Mouse (Mus musculus): ENCODE data around the gene Tmem72. TPM values are rescaled to one million over a fixed set of nuclear protein-coding genes. Genes with fewer than 3 reads are reported as not detected.

Tmem72 gene
- total RNA-seq, 2 experiments from 2014 or later = 0.03 TPM; not detected in 1

DNA sequence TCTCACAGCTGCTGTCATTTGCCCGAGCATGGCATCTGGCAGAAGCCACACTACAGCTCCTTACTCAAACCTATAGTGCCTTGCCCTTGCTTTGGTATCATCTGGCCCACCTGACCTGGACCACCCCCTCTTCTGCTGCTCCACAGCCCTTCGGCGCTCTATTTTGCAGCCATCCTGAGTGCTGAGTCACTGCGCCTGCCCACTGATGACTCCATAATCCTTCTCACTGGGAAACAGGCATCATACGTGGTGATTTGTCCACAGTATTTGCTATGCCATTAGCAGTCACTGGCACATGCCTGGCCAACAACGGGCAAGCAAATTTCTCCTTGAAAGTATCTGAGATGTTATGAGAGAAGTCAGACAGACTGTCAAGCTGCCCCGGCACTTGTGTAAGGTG is 66.9 kb downstream of the Tmem72 start:
- DNase-seq = no peak

DNA sequence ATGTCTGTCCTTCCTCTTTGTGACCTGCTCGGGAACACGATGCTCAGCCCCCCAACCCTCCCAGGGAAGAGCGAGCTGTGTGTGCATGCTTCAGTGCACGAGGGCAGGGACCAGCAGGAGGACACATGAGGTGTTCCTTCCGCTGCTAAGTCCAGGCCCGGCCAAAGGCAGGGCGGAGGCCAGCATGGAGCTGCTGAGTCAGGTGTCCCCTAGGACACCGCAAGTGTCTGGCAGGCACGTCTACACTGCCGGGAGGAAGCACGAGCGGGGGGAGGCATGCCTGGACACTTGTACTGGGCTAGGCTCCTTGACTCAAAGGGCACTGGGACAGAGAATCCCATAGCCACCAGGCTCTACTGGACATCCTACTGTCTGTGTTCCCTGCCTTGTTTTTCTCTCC is 69.0 kb downstream of the Tmem72 start:
- DNase-seq = peak; percentile 72 to 92

DNA sequence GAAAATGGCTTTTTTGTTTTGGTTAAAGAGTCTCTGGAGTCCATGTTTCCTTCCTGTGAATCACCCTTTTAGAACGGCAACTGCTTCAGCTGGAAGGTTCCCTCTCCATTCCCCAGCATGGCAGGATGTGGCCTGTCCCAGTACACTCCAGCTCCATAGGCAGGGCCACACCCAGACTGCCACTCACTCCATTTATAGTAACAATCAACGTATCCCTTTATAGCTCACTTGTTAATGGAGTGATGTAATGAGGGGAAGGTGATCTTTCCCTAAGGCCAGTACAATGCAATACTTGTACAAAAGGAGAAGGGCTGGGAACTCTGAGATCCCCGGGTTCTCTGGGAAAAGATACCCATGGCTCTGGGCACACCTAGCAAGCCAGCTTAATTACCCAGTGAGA is 72.4 kb downstream of the Tmem72 start:
- DNase-seq = peak; percentile 52 to 88

DNA sequence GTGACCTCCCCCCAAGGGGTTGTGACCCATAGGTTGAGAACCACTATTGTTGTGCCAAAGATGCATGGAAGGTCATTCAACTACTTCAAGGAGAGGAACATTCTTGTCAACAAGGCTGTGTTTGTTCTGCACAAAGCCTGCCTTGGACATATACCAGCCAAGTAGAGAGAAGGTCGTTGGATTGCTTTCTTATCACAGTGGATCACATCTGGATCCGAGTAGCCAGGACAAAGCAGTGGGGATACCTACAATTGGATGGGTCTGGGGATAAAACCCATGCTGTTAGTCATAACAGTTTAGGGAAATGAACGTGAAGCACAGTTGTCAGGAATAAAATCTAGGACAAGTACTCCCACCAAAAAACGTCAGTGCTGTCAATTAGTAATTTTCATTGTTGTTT is 72.8 kb downstream of the Tmem72 start:
- peak in 1 of 2 experiments; percentile 49 for DNase-seq

DNA sequence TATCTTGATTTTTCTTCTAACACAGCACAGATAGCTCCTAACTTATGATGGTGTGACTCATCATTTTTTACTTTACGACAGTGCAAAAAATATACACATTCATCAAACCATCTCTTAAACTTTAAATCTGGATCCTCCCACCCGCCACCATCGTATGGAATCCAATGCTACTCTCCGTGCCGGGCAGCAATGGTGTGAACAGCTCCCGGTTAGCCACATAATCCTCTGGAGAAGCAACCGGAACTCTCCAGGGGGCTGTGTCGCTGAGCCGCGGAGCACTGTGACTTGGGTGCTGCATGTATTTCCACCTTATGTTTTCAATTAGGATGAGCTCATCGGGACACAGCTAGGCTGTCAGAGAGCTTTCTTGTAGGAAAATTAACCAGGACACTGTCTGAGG is 73.8 kb downstream of the Tmem72 start:
- DNase-seq = no peak

DNA sequence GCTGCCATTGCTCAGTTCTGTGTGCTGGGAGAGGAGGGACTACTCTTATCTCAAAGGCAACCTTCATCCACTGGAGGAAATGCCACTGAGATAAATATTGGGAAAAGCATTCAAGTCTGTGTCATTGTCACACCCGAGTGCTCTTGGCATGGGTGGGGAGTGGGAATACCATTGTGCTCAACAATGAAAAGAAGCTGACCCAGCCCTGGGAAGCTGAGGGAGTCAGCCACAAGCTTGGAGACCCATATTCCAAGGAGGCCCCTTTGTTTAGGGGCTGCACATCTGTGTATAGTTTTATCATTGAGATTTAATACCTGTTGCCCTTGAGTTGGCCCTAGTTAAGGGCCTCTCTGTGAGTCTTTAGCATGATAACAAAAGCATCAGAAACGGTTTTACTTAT is 77.0 kb downstream of the Tmem72 start:
- DNase-seq = peak; percentile 49 to 55

DNA sequence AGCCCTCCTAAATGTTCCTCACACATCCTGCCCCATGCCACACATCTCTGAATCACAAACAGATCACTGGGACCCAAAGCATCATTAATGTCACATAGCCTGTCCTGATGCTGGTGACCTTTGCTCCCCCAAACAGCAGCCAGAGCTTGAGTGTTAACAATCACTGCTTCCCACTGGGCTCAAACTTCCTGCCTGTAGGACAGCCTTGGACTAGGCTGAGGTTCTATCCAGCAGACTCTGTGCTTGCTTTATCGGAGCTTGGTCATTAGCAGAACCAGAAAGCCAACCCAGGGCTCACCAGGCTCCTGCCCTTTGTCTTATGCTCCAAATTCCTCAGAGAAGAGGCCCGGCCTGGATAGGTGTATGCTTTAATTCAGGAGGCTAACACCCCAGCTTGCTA is 77.8 kb downstream of the Tmem72 start:
- no peak for DNase-seq

DNA sequence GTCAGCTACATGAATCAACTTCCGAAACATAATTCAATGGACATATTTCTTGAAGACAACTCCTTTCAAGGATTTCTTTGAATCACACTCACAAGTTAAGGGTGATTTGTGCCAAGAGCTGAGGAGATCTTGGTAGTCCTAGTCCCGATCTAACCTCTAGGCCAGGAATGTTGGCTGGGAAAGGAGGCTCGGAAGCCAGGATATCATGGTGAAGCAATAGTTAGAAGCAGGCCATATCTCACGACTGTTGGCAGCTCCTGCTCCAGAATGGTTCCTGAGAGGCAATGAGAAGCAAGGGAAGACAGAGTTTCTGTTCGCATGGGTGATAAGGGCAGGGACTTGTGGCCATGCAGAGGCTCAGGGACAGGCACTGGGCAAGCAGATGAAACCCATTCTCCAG is 79.2 kb downstream of the Tmem72 start:
- peak; percentile 66 to 78 for DNase-seq

DNA sequence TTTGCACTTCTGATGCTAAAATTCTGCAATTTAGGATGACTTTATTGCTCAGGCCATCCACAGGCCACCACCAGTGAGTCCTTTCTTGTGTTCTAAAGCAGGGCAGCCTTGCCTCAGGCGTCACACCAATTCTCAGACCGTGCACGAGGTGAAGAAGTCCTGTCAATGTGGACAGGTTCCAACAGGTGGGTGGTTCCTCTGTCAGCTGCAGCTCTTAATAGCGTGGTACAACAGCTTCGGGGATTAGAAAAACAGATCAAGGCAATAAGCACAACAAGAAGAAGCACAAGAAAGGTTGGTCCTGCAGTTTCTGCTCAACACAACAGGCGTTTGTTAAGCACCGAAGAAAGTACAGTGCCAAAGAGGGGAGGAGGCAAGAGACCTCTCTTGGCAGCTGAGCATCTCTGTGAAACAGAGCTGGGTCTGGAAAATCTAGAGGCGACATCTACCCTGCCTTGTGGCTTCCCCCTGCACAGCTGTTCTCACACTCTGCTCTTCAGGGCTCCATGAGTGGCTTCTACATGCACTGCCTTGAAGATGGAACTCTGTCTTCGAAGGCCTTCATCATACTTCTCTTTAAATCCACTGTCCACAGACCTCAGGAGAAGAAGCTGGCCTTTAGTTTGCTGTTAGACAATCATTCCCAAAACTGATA is 80.0 kb downstream of the Tmem72 start:
- DNase-seq = peak in 1 of 2 experiments; percentile 30

DNA sequence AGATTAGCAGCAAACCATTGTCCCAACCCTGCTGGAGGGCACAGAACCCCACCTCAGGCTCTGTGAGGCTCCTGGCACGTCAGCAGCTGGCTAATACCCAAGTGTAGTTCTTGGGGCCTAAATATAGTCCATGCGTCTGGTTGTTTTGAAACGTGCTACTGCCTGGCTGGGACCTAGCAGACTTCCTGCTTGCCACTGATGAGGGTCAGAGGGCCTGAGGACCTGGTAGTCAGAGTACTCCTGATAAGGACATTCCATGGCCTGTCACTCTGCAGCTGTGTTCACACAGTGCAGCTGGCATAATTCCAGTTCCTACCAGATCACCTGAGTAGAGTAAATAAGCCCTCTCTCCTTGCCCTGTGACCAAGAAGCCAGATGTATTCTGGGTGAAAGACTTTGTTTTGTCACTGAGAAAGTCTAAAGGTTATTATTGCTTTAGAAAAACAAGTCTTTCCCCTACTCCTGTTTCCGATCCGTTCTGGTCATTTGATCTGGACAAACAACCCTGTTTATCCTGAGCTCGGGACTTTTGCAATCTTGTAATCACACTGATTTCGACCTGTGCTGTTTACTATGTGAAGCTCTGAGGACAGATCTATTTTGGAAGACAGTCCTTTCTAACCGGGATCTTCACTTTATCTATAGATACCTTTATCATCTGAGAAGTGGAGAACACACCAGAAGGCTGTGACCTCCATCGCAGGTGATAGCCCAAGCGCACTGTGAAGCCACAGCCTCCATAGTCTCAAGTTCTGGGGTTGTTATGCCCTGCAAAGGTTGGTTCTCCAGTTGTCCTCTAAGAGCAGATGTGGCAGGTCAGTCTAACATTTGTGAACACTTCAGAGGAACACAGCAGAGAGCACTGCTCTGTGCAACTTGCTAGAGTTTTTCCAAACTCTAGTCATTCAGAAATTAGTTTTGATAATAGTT is 81.2 kb downstream of the Tmem72 start:
- DNase-seq = peak; percentile 93 to 96

DNA sequence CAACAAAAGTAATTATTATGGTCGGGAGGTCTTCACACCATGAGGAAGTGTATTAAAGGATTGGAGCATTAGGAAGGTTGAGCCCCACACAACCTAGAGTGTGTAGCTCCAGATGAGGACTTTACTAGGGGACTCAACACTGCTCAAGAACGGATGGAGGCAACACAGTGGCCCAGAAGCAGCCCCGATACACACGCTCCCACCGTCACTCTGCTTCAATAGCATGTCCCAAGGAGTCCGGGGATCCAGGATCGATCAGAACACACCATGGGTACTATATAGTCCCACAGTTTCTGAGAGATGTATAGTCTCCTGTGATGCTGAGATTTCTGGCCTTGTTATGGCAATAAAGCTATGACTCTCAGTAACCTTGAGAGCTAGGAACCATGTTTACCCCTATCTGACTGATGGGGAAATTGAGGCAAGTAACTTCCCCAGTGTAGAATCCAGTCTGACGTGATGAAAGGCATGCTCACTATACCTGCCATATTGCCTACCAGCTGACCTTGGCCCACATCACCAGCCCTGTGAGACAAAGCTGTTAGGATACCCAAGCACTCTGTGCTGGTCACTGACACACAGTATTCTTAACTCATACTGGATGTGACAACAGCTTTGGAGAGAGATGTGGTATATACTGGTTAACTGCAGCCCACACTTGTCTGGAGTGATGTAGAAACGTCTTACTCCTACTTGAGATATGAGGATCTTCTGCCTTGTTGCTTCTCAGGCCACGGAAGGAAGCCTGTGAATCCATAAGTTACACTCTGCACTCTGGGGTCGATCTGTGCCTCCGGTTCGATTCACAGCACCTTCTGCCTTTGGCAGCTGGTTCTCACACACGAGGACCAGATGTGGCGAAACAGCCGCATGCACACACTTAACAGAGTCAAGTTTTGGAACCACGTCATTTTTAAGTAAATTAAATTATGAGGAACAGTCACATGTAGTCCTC is 82.7 kb downstream of the Tmem72 start:
- peak in 1 of 2 experiments; percentile 15 for DNase-seq

DNA sequence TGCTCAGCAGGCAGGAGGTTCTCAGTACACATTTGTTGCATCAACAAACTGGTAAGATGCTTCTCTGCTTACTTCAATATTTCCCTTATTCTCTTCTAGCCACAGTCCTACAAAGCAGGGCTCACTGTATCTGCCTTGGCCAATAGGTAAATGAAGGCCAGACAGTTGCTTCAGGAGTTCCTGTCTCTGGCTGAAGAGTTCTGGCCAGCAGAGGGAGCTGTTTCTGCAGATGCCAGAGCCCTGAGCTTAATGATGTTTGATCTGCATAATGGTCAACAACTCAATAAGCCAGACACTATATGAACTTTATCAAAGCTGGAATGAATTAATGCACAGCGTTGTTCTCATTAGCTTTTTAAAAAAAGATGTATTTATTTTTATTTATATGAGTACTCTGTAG is 84.6 kb downstream of the Tmem72 start:
- DNase-seq = peak; percentile 84 to 91

DNA sequence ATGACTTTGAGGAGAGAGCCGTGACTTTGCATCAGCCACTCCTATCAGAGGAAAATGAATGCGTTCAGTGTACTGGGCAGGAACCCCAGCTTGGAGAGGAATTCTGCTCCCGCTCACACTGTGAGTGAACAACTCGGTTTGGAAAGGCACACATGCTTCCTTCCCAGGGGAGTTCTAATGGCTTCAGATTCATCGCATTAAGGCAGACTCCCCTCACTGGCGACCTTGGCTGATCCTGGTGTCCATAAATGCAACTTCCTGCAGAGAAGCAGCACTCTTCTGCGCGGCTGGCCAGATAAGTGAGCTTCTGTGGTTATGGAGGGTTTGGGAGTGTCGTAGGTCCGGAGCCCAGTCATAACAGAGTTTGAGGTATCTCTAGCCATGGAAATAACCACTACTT is 86.9 kb downstream of the Tmem72 start:
- peak in 1 of 2 experiments; percentile 37 for DNase-seq

Small RNAs within 50 kb of the gene (microRNA-seq; reads per million reads assigned to microRNA genes)
- gene Mir7043 = 0.27 to 0.76 reads per million in 2 experiments

Other genes starting within 250 kb of the Tmem72 start
- not detected for gene Olfr211, start 227.8 kb downstream of the Tmem72 start, total RNA-seq (2021)
- gene Olfr212, start 210.4 kb downstream of the Tmem72 start, total RNA-seq (2021) = under 1 TPM in 1 of 2 experiments, not detected in 1; 0.10 TPM
- gene Olfr213, start 178.5 kb downstream of the Tmem72 start, total RNA-seq (2021) = not detected
- gene Gm5580, start 165.8 kb downstream of the Tmem72 start, total RNA-seq (2021) = 1 to 10 TPM; 1.0 to 1.6 TPM
- not detected for gene Olfr214, start 162.7 kb downstream of the Tmem72 start, total RNA-seq (2021)
- not detected for gene Olfr215, start 132.7 kb downstream of the Tmem72 start, total RNA-seq (2021)
- 10 to 100 TPM; 16.1 to 19.7 TPM for gene Zfp422, start 87.9 kb downstream of the Tmem72 start, total RNA-seq (2021)
- 10 to 100 TPM; 84.2 to 90.4 TPM for gene Depp1, start 66.3 kb downstream of the Tmem72 start, total RNA-seq (2021)
- gene Rassf4, start 43.0 kb downstream of the Tmem72 start, total RNA-seq (2021) = 1 to 10 TPM; 4.3 to 6.1 TPM

All from heart, adult 18-20 months (tissue).